Mouse (Mus musculus) stomach, adult 2 months (tissue): ENCODE results near the gene Olfr1153. TPM values are rescaled to one million over a fixed set of nuclear protein-coding genes. Genes with fewer than 3 reads are reported as not detected.

Experiments used
- polyA plus RNA-seq: library from polyadenylated mRNA; depleted of rRNA; stranded (reverse); fragments of >200 nt; gene quantifications from 2 replicates; pipeline ENCODE4 v1.2.3, GENCODE M21; 2012; rRNA removed

Gene Olfr1153
- polyA plus RNA-seq, result not detected in 2 replicates

GRCm38 (mm10) chr2:87894662-87895061, at the start of gene Olfr1153:
Gene Olfr1153 (plus strand): TSS chr2:87894962.

DNA sequence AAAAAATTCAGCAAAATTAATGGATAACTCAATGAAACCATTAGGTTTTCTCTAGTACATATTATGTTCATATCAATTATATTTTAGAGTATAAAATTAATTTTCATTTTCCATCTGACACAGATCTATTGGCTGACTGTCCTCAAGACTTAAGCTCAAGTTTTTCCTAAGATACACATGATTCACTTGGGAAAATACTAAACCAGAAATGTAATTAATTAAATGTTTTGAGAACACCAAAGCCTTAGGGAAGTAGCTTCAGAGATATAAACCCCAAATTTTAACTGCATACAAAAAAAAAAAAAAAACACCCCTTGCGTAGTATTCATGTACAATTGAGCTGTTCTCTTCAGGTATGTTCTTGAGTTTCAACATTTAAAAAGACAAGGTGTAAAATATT, 39.2 kb upstream of the Olfr1153 start, which contains the start of gene Olfr1151:
Gene Olfr1151, plus strand, starts transcription at position 301 of the 400 bp plus-strand sequence.

DNA sequence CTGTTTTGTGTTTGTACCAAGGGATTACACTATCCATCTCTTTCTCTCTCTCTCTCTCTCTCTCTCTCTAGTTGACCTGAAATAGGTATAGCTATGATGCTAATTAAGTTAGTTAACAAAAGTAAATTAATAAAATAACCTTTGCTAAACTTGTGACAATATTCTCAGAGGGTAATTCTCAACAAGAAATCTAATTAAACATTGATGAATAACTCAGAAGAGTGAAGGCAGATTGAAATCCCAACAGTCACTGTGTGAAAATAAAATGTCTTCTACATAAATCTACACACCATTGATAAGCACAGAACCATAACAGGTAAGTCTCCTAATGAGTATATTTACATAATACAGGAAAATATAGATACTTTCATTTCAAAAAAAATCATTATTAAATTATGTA, 28.6 kb upstream of the Olfr1153 start, which contains the start of gene Olfr1152:
Gene Olfr1152, plus strand, starts transcription at position 301 of the 400 bp plus-strand sequence.

DNA sequence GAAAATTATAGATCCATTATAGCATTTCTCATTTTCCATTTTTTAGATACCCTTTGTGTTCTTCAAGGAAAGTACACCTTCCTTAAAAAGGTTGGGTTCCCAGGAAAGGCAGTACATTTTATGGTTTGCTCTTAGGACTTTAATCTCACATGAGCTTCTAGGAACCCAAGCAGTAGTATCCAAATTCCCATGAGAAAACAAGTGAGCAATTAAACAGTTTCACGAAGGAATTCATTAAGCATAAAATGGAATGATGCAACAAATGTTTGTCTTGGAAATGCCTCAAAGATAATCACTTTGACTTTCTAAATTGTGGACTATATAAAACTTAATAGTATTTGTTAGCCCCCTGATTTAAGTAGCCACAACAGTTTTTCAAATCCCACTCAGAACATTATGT, 10.3 kb downstream of the Olfr1153 start, which contains the start of gene Olfr1154:
Gene Olfr1154, minus strand, starts transcription at position 101 of the 400 bp plus-strand sequence.

DNA sequence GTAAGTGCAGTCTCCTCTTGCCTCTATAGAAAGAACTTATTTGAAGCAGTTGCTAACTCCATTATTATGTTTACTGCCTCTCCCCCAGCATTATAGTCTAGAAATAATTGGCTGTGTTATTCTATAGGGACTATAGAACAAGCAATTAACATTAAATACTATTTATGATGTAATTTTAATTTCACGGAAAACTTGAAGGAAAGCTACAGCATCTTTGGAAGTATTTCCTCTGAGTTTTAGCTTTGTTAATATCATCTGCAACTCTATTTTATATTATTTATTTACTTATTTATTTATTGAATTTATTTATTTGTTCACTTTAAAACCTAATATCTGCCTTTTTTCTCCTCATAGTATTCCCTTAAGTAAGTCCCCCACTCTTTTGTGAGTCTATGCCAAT, 50.3 kb downstream of the Olfr1153 start, which contains the start of gene Olfr1155:
Gene Olfr1155, minus strand, starts transcription at position 101 of the 400 bp plus-strand sequence.

Other genes starting within 250 kb of the Olfr1153 start
- gene Olfr1133, start 247.6 kb upstream of the Olfr1153 start, polyA plus RNA-seq, result not detected in 2 replicates
- gene Olfr1134, start 236.5 kb upstream of the Olfr1153 start, polyA plus RNA-seq, result not detected in 2 replicates
- gene Olfr1135, start 221.3 kb upstream of the Olfr1153 start, polyA plus RNA-seq, result not detected in 2 replicates
- not detected in 2 replicates for gene Olfr1136, start 201.0 kb upstream of the Olfr1153 start, polyA plus RNA-seq
- not detected in 2 replicates for gene Olfr1137, start 181.8 kb upstream of the Olfr1153 start, polyA plus RNA-seq
- gene Olfr1138, start 155.0 kb upstream of the Olfr1153 start, polyA plus RNA-seq, result not detected in 2 replicates
- not detected in 2 replicates for gene Olfr1140, start 151.2 kb upstream of the Olfr1153 start, polyA plus RNA-seq
- gene Olfr1141, start 141.0 kb upstream of the Olfr1153 start, polyA plus RNA-seq, result not detected in 2 replicates
- gene Olfr152, start 115.5 kb upstream of the Olfr1153 start, polyA plus RNA-seq, result not detected in 2 replicates
- gene Olfr1143, start 94.4 kb upstream of the Olfr1153 start, polyA plus RNA-seq, result not detected in 2 replicates
- not detected in 2 replicates for gene Olfr1145, start 85.1 kb upstream of the Olfr1153 start, polyA plus RNA-seq
- gene Olfr1148, start 64.4 kb upstream of the Olfr1153 start, polyA plus RNA-seq, result not detected in 2 replicates
- gene Olfr1150-ps1, start 51.0 kb upstream of the Olfr1153 start, polyA plus RNA-seq, result not detected in 2 replicates
- gene Olfr1151, start 39.1 kb upstream of the Olfr1153 start, polyA plus RNA-seq, result not detected in 2 replicates
- gene Olfr1152, start 28.5 kb upstream of the Olfr1153 start, polyA plus RNA-seq, result not detected in 2 replicates
- gene Olfr1154, start 10.2 kb downstream of the Olfr1153 start, polyA plus RNA-seq, result not detected in 2 replicates
- not detected in 2 replicates for gene Olfr1155, start 50.2 kb downstream of the Olfr1153 start, polyA plus RNA-seq
- not detected in 2 replicates for gene Olfr1156, start 58.1 kb downstream of the Olfr1153 start, polyA plus RNA-seq
- not detected in 2 replicates for gene Olfr1157, start 73.3 kb downstream of the Olfr1153 start, polyA plus RNA-seq
- gene Olfr74, start 79.7 kb downstream of the Olfr1153 start, polyA plus RNA-seq, result not detected in 2 replicates
- gene Olfr1158, start 95.2 kb downstream of the Olfr1153 start, polyA plus RNA-seq, result not detected in 2 replicates
- gene Olfr1160, start 113.3 kb downstream of the Olfr1153 start, polyA plus RNA-seq, result not detected in 2 replicates
- gene Olfr1161, start 127.8 kb downstream of the Olfr1153 start, polyA plus RNA-seq, result not detected in 2 replicates
- not detected in 2 replicates for gene Olfr73, start 142.7 kb downstream of the Olfr1153 start, polyA plus RNA-seq
- not detected in 2 replicates for gene Olfr1162, start 156.2 kb downstream of the Olfr1153 start, polyA plus RNA-seq
- gene Olfr1163, start 176.9 kb downstream of the Olfr1153 start, polyA plus RNA-seq, result not detected in 2 replicates
- not detected in 2 replicates for gene Olfr1164, start 199.0 kb downstream of the Olfr1153 start, polyA plus RNA-seq
- gene Olfr1166, start 233.3 kb downstream of the Olfr1153 start, polyA plus RNA-seq, result not detected in 2 replicates